Mouse (Mus musculus) forebrain, embryonic 10.5 days (tissue): ENCODE measurements around the gene Rrp1. TPM values are rescaled to one million over a fixed set of nuclear protein-coding genes. Genes with fewer than 3 reads are reported as not detected.

Experiments
- DNase-seq: peaks from one replicate; pipeline ENCODE4 v3.0.0-alpha.2; 2017; ENCODE audit warnings: low spot score; ENCODE audit errors: extremely low spot score
- H3K27ac ChIP-seq: fragments of 300-500 bp; sonication (generic); 2 replicates; pipeline ENCODE4 v1.5.1; 2016; ENCODE audit warnings: mild to moderate bottlenecking
- H3K27me3 ChIP-seq: fragments of 300-500 bp; sonication (generic); 2 replicates; pipeline ENCODE4 v1.6.1; 2016; ENCODE audit warnings: mild to moderate bottlenecking; ENCODE audit not compliant: poor library complexity, severe bottlenecking
- H3K36me3 ChIP-seq: fragments of 300-500 bp; sonication (generic); replicated peaks from 2 replicates; pipeline ENCODE4 v1.6.1; 2016; ENCODE audit warnings: mild to moderate bottlenecking, moderate library complexity
- H3K4me1 ChIP-seq: fragments of 300-500 bp; sonication (generic); 2 replicates; pipeline ENCODE4 v1.6.1; 2016
- H3K4me3 ChIP-seq: fragments of 300-500 bp; sonication (generic); 2 replicates; pipeline ENCODE4 v1.5.1; 2016; ENCODE audit warnings: mild to moderate bottlenecking, moderate library complexity
- H3K9me3 ChIP-seq: fragments of 300-500 bp; sonication (generic); 2 replicates; pipeline ENCODE4 v1.6.1; 2016; ENCODE audit warnings: mild to moderate bottlenecking, moderate library complexity
- WGBS: fragments of 180-500 bp; shearing (Covaris S2); methylation state at CpG from one replicate; pipeline ENCODE4 v1.1.7; 2016; 5-methylcytosine and 5-hydroxymethylcytosine counted together
- microRNA-seq: library from miRNA; unstranded; fragments of <30 nt; microRNA quantifications from one replicate; pipeline ENCODE4, GENCODE M21; 2017
- polyA plus RNA-seq: library from polyadenylated mRNA; unstranded; fragments of >200 nt; fragmentation: Nextera tagmentation; extraction: Ambion mirVana; gene quantifications from 2 replicates; pipeline ENCODE4 v1.2.1, GENCODE M21; 2016

Gene Rrp1
- polyA plus RNA-seq, 1 experiment from 2014 or later = 338 TPM

DNA sequence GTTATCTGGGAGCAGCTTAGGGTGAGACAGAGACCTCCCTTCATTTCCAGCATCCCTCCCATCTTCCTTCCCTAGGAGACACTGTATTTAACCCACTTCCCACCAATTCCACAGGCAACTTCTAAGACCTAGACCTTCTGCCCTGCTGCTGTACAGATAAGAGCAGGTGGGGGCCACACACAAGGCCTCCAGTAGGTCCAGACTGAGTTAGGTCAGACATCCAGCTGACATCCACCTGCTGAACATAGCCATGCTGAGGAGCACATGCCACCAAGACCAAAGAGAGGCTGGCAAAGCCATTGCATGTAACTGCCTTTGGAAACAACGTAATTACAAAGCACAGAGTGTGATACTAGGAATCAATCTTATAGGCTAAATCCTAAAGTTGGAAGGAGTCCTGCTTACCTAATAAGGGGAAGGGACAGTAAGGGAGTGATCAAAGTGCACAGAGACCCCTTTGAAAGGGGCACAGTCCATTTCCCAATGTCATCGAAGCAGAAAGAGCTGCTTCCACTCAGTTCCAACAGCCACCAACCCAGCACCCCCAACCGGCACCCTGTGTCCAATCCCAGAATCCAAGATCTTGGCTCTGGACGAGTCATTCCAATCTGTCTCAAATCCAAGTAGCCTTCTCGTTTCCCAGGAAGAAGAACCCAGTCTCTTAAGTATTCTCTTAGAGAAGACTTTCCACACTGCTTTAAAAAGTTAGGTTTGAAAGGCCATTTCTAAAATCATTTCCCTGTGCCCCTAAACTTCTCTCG, 61.9 kb downstream of the Rrp1 start:
- Histone ChIP-seq H3K4me1 (peaks cover 38% of the 10 kb centered on the region), H3K27ac (peak overlapping the region; percentile 95), H3K27me3 (0 out of 2 replicates have a peak, but pooled peaks cover 5% of the 10 kb centered on the region), H3K9me3 (no peaks in the 10 kb centered on the region), H3K36me3 (peaks cover 9% of the 10 kb centered on the region; the same call in 1 of the 2 replicates), H3K4me3 (peak overlapping the region; percentile 96)
- 34% methylated on average over 6 of the region's 6 CpGs for WGBS
- DNase-seq = no peak

Small RNA genes within 50 kb of the gene (microRNA-seq; reads per million reads assigned to microRNA genes)
- not detected for gene Mir6410
- gene Mir6907 = not detected
- 1.5 reads per million for gene Mir6908

Other genes with a start within 250 kb of the Rrp1 start
- gene D10Jhu81e, start 243.3 kb downstream of the Rrp1 start, polyA plus RNA-seq = 14.9 and 20.8 TPM in 2 replicates
- 34.7 and 35.8 TPM in 2 replicates for gene Pwp2, start 227.9 kb downstream of the Rrp1 start, polyA plus RNA-seq
- gene Trappc10, start 168.4 kb downstream of the Rrp1 start, polyA plus RNA-seq = 8.1 and 9.7 TPM in 2 replicates
- 36.8 and 37.7 TPM in 2 replicates for gene Agpat3, start 60.6 kb downstream of the Rrp1 start, polyA plus RNA-seq
- 115 and 118 TPM in 2 replicates for gene Cstb, start 12.6 kb upstream of the Rrp1 start, polyA plus RNA-seq
- 13.0 and 14.0 TPM in 2 replicates for gene Pdxk, start 51.9 kb upstream of the Rrp1 start, polyA plus RNA-seq
- gene Olfr1358, start 104.4 kb upstream of the Rrp1 start, polyA plus RNA-seq = not detected in 2 replicates
- gene Ilvbl, start 161.3 kb upstream of the Rrp1 start, polyA plus RNA-seq = 33.0 and 33.3 TPM in 2 replicates
- 13.3 and 14.8 TPM in 2 replicates for gene Syde1, start 178.9 kb upstream of the Rrp1 start, polyA plus RNA-seq
- gene Olfr1357, start 205.0 kb upstream of the Rrp1 start, polyA plus RNA-seq = not detected in 2 replicates